Mouse (Mus musculus) limb, embryonic 14.5 days (tissue): Measurements from ENCODE around the gene Meltf. TPM values are rescaled to one million over a fixed set of nuclear protein-coding genes. Genes with fewer than 3 reads are reported as not detected.

ENCODE experiments used
- ATAC-seq: fragments of 200-750 bp; cut with Nextera tagmentation; 2 replicates; pipeline ENCODE4 v1.8.0; 2017; ENCODE audit warnings: low read depth, moderate number of reproducible peaks, moderate TSS enrichment; ENCODE audit not compliant: low FRiP score
- DNase-seq: peaks from one replicate; pipeline ENCODE4 v3.0.0-alpha.2; 2015; ENCODE audit warnings: low spot score
- H3K27ac ChIP-seq: fragments of 300-500 bp; sonication (generic); replicated peaks from 2 replicates; pipeline ENCODE4 v1.5.1; 2014; ENCODE audit warnings: low read depth, mild to moderate bottlenecking, low read length, moderate library complexity, mixed read lengths
- H3K27me3 ChIP-seq: fragments of 300-500 bp; sonication (generic); 2 replicates; pipeline ENCODE4 v1.6.1; 2014; ENCODE audit warnings: low read length, mixed read lengths; ENCODE audit not compliant: control insufficient read depth, insufficient read depth
- H3K36me3 ChIP-seq: fragments of 300-500 bp; sonication (generic); 2 replicates; pipeline ENCODE4 v1.6.1; 2014; ENCODE audit warnings: mild to moderate bottlenecking, low read length, moderate library complexity, mixed read lengths; ENCODE audit not compliant: control insufficient read depth, insufficient read depth
- H3K4me1 ChIP-seq: fragments of 300-500 bp; sonication (generic); 2 replicates; pipeline ENCODE4 v1.6.1; 2014; ENCODE audit warnings: antibody characterized with exemption, low read length, mixed read lengths; ENCODE audit not compliant: control insufficient read depth, insufficient read depth
- H3K4me2 ChIP-seq: fragments of 300-500 bp; sonication (generic); replicated peaks from 2 replicates; pipeline ENCODE4 v1.6.1; 2014; ENCODE audit warnings: low read depth, mild to moderate bottlenecking, low read length, moderate library complexity; ENCODE audit not compliant: severe bottlenecking
- H3K4me3 ChIP-seq: fragments of 300-500 bp; sonication (generic); replicated peaks from 2 replicates; pipeline ENCODE4 v1.5.1; 2014; ENCODE audit warnings: low read length
- H3K9ac ChIP-seq: fragments of 300-500 bp; sonication (generic); 2 replicates; pipeline ENCODE4 v1.6.1; 2014; ENCODE audit warnings: mild to moderate bottlenecking, low read depth, low read length, moderate library complexity; ENCODE audit not compliant: severe bottlenecking
- H3K9me3 ChIP-seq: fragments of 300-500 bp; sonication (generic); 2 replicates; pipeline ENCODE4 v1.6.1; 2016; ENCODE audit warnings: low read length; ENCODE audit not compliant: control insufficient read depth
- POLR2A ChIP-seq: fragments of 200-500 bp; IDR thresholded peaks from 2 replicates; pipeline ENCODE4 v1.8.0; 2012; ENCODE audit warnings: inconsistent platforms, mild to moderate bottlenecking, moderate library complexity, borderline replicate concordance; ENCODE audit not compliant: insufficient read depth, insufficient read length; ENCODE audit errors: extremely low read depth
- WGBS: fragments of 180-500 bp; shearing (Covaris S2); extraction: QIAGEN DNeasy Blood & Tissue Kit; methylation state at CpG from one replicate; pipeline ENCODE4 v1.1.7; 2014; 5-methylcytosine and 5-hydroxymethylcytosine counted together
- polyA plus RNA-seq, 2 experiments: library from polyadenylated mRNA; depleted of rRNA in 1 of 2; stranded (reverse) in 1 of 2; unstranded in 1 of 2; fragments of >200 nt; fragmentation: Nextera tagmentation in 1 of 2; extraction: Ambion mirVana in 1 of 2; gene quantifications; 2 replicates each; pipeline versions ENCODE4 v1.2.1 to v1.2.3; 2012 to 2014

Meltf gene
- polyA plus RNA-seq (2012; rRNA removed), result 9.6 and 12.7 TPM in 2 replicates
- polyA plus RNA-seq (2014; fragmentation: Nextera tagmentation; extraction: Ambion mirVana), result 2.3 and 3.1 TPM in 2 replicates

DNA sequence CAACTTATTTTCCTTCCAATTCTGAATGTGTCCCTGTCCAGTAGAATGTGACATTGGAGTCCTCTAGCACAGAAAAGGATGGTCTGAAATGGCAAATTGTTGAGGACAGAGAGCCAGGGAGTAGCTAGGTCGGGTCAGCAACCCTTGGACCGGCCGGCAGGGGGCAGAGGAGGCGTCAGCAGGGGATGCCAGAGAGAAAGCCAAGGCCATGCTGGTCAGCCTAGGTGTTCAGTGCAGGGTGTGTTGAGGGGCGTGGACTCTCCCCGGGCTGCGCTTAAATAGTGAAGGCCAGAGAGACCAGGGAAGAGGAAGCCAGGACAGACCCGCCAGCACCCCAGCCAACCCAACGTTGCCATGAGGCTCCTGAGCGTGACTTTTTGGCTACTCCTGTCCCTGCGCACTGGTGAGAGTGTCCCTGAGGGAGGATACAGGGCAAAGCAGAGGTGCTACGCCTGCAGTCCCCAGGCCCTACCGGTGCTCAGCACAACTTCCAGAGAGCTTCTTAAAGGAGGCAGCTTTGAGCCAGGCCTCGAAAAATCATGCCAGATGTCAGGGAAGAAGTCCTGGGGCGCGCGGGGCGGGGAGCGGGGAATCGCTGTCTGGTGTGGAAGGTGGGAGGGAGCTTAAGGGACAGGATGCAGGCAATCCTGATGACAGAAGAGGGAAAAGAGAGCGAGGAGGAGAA is at the start of gene Meltf:
TSS of gene Meltf (plus strand) at position 238 of the 685 bp plus-strand sequence.
- H3K27ac ChIP-seq, result no peak within 1 kb of the TSS
- peak; percentile 58; the same call in 1 of the 2 replicates for ATAC-seq
- H3K4me3 ChIP-seq, result peak within 1 kb of the TSS; percentile 10

GRCm38 (mm10) chr16:31830726-31831125 is 47.9 kb upstream of the Meltf start:
- H3K9me3 ChIP-seq, result no peaks in the 10 kb centered on the region
- TF ChIP-seq POLR2A, result no peak
- H3K4me3 ChIP-seq, result no peak overlapping the region
- H3K36me3 ChIP-seq, result peaks cover 16% of the 10 kb centered on the region
- no peak overlapping the region for H3K9ac ChIP-seq
- no peak overlapping the region for H3K4me2 ChIP-seq
- no peak for ATAC-seq
- DNase-seq, result no peak
- WGBS, result 76% methylated on average over 4 of the region's 4 CpGs
- no peaks in the 10 kb centered on the region for H3K27me3 ChIP-seq
- H3K27ac ChIP-seq, result no peak overlapping the region
- H3K4me1 ChIP-seq, result no peaks in the 10 kb centered on the region

More for the DNA sequence above, at the start of gene Meltf:
- WGBS, result 26% methylated on average over 21 of the region's 21 CpGs
- H3K9ac ChIP-seq, result no peak within 1 kb of the TSS
- no peak for TF ChIP-seq POLR2A
- peaks cover 13% of the 10 kb centered on the region; the same call in 1 of the 2 replicates for H3K4me1 ChIP-seq
- no peaks in the 10 kb centered on the region for H3K27me3 ChIP-seq
- peak within 1 kb of the TSS; percentile 40 for H3K4me2 ChIP-seq
- H3K36me3 ChIP-seq, result peaks cover 16% of the 10 kb centered on the region
- H3K9me3 ChIP-seq, result no peaks in the 10 kb centered on the region
- peak; percentile 57 for DNase-seq

DNA sequence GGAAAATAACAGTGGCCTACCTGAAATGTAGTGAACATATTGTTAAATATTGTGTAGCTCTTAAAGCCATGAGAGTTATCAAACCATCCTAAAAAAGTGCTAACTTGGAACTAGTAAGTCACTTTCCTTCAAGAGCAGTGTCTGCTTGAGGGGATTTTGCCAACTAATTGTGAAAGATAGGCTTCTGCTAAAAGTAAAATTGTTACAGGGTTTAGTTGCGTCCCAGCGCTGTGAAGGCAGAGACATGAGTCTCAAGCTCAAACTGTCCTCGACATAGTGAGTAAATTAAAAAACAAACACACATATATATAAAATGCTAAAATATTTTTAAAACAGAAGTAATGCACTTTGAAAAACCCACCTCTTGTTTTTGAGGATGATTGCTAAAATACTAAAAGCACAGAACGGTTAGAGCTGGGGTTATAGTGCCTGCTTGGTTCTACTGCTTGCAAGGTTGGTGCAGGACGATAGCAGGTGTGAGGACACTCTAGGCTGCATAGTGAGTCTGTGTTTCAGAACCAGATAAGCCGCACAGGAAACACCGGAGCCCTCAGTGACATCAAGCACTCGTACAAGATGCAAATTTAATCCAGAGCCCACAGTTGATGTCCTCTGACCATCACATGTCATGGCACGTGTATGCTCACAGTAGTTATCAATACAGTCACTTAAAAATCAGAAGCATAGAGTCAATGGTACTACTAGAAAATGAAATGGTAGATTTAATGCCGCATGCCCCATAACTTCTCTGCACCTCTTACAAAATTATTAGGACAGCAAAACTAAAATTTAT is 45.8 kb upstream of the Meltf start:
- Histone ChIP-seq H3K36me3 (peaks cover 19% of the 10 kb centered on the region), H3K4me2 (no peak overlapping the region), H3K4me3 (no peak overlapping the region), H3K27ac (no peak overlapping the region), H3K9ac (no peak overlapping the region), H3K4me1 (no peaks in the 10 kb centered on the region), H3K27me3 (no peaks in the 10 kb centered on the region), H3K9me3 (no peaks in the 10 kb centered on the region)
- ATAC-seq, result no peak
- 91% methylated on average over 10 of the region's 10 CpGs for WGBS
- DNase-seq, result no peak
- no peak for TF ChIP-seq POLR2A

- peak overlapping the region; percentile 52 for H3K27ac ChIP-seq
- no peaks in the 10 kb centered on the region for H3K4me1 ChIP-seq
- no peak overlapping the region for H3K9ac ChIP-seq
- DNase-seq, result peak; percentile 4
- TF ChIP-seq POLR2A, result no peak
- 72% methylated on average over 7 of the region's 7 CpGs for WGBS
- H3K36me3 ChIP-seq, result peaks cover 31% of the 10 kb centered on the region
- no peak overlapping the region for H3K4me2 ChIP-seq
- H3K4me3 ChIP-seq, result no peak overlapping the region
- ATAC-seq, result no peak
- H3K9me3 ChIP-seq, result no peaks in the 10 kb centered on the region
- no peaks in the 10 kb centered on the region for H3K27me3 ChIP-seq
These were observed 44.5 kb upstream of the Meltf start for GRCm38 (mm10) chr16:31834011-31834584.

- no peak overlapping the region for H3K27ac ChIP-seq
- no peak overlapping the region for H3K4me2 ChIP-seq
- H3K4me3 ChIP-seq, result no peak overlapping the region
- peaks cover 32% of the 10 kb centered on the region for H3K36me3 ChIP-seq
- WGBS, result 83% methylated on average over 2 of the region's 2 CpGs
- ATAC-seq, result no peak
- no peaks in the 10 kb centered on the region for H3K27me3 ChIP-seq
- no peak for DNase-seq
- H3K9ac ChIP-seq, result no peak overlapping the region
- no peaks in the 10 kb centered on the region for H3K4me1 ChIP-seq
- no peak for TF ChIP-seq POLR2A
- no peaks in the 10 kb centered on the region for H3K9me3 ChIP-seq
These were observed 43.8 kb upstream of the Meltf start for GRCm38 (mm10) chr16:31834662-31835318.
